Mouse (Mus musculus): ENCODE data around the gene Paip2b. TPM values are rescaled to one million over a fixed set of nuclear protein-coding genes. Genes with fewer than 3 reads are reported as not detected.
A peak's percentile ranks its signal among the peaks of the same experiment; 100 is the strongest.

Paip2b gene
- total RNA-seq, 1 experiment = 57.8 TPM

GRCm38 (mm10) chr6:83774126-83774525 lies 57.4 kb downstream of the Paip2b start:
- H3K4me3 ChIP-seq (ENCODE audit: insufficient read depth in 1 of 2, low read depth in 1 of 2, low read length in 2 of 2, poor library complexity in 1 of 2, severe bottlenecking in 1 of 2) = no peak overlapping the region
- no peak for DNase-seq (ENCODE audit: low read depth, low spot score)
- TF ChIP-seq HCFC1 (IDR thresholded peaks at IDR 0.05; ENCODE audit: borderline replicate concordance, insufficient read depth, low read length) (no peak), ZC3H11A (IDR thresholded peaks at IDR 0.05; ENCODE audit: borderline replicate concordance, low read depth, low read length) (no peak), MAFK (IDR thresholded peaks at IDR 0.05; ENCODE audit: insufficient read depth, low read depth, low read length) (no peak), ZNF384 (IDR thresholded peaks at IDR 0.05; ENCODE audit: low read depth, low read length) (no peak), CHD2 (IDR thresholded peaks at IDR 0.05; ENCODE audit: low read depth, low read length) (no peak)
- H3K9me3 ChIP-seq (ENCODE audit: control insufficient read depth, insufficient read depth, low read depth, low read length) = no peaks in the 10 kb centered on the region
- H3K36me3 ChIP-seq (ENCODE audit: control insufficient read depth, insufficient read depth, low read length, poor library complexity, severe bottlenecking) = peaks cover 25% of the 10 kb centered on the region
- no peak overlapping the region for H3K27ac ChIP-seq (ENCODE audit: insufficient read depth, low read depth, low read length, poor library complexity, severe bottlenecking)
- H3K4me1 ChIP-seq (ENCODE audit: control insufficient read depth in 2 of 2, insufficient read depth in 2 of 2, low read length in 2 of 2, poor library complexity in 1 of 2) = peaks cover 0 to 5% of the 10 kb centered on the region in 2 experiments; a peak in 2 of 4 replicates
- in situ Hi-C loops (cut with MboI; ENCODE audit: low sequenced_read_pairs in 2 of 2, unreplicated experiment in 2 of 2) = no loop called here
- no peak overlapping the region for H3K9ac ChIP-seq (ENCODE audit: insufficient read depth, low read depth, low read length, poor library complexity, severe bottlenecking)

- Histone ChIP-seq H3K9ac (ENCODE audit: insufficient read depth, low read depth, low read length, poor library complexity, severe bottlenecking) (no peak overlapping the region), H3K9me3 (ENCODE audit: control insufficient read depth, insufficient read depth, low read depth, low read length) (no peaks in the 10 kb centered on the region), H3K4me1 (ENCODE audit: control insufficient read depth in 2 of 2, insufficient read depth in 2 of 2, low read length in 2 of 2, poor library complexity in 1 of 2) (no peaks in the 10 kb centered on the region; a peak in 1 of 4 replicates), H3K4me3 (ENCODE audit: insufficient read depth in 1 of 2, low read depth in 1 of 2, low read length in 2 of 2, poor library complexity in 1 of 2, severe bottlenecking in 1 of 2) (no peak overlapping the region), H3K36me3 (ENCODE audit: control insufficient read depth, insufficient read depth, low read length, poor library complexity, severe bottlenecking) (peaks cover 23% of the 10 kb centered on the region), H3K27ac (ENCODE audit: insufficient read depth, low read depth, low read length, poor library complexity, severe bottlenecking) (no peak overlapping the region)
- TF ChIP-seq ZNF384 (IDR thresholded peaks at IDR 0.05; ENCODE audit: low read depth, low read length) = no peak
- TF ChIP-seq HCFC1 (IDR thresholded peaks at IDR 0.05; ENCODE audit: borderline replicate concordance, insufficient read depth, low read length) = no peak
- no peak for TF ChIP-seq CHD2 (IDR thresholded peaks at IDR 0.05; ENCODE audit: low read depth, low read length)
- TF ChIP-seq MAFK (IDR thresholded peaks at IDR 0.05; ENCODE audit: insufficient read depth, low read depth, low read length) = no peak
- no peak for TF ChIP-seq ZC3H11A (IDR thresholded peaks at IDR 0.05; ENCODE audit: borderline replicate concordance, low read depth, low read length)
- no peak for DNase-seq (ENCODE audit: low read depth, low spot score)
- in situ Hi-C loops (cut with MboI; ENCODE audit: low sequenced_read_pairs in 2 of 2, unreplicated experiment in 2 of 2) = no loop called here
Observed at GRCm38 (mm10) chr6:83768485-83768884, 63.1 kb downstream of the Paip2b start.

GRCm38 (mm10) chr6:83766982-83767381 lies 64.6 kb downstream of the Paip2b start:
- Histone ChIP-seq H3K4me1 (ENCODE audit: control insufficient read depth in 2 of 2, insufficient read depth in 2 of 2, low read length in 2 of 2, poor library complexity in 1 of 2) (no peaks in the 10 kb centered on the region; a peak in 1 of 4 replicates), H3K36me3 (ENCODE audit: control insufficient read depth, insufficient read depth, low read length, poor library complexity, severe bottlenecking) (peaks cover 10% of the 10 kb centered on the region), H3K4me3 (ENCODE audit: insufficient read depth in 1 of 2, low read depth in 1 of 2, low read length in 2 of 2, poor library complexity in 1 of 2, severe bottlenecking in 1 of 2) (no peak overlapping the region), H3K9me3 (ENCODE audit: control insufficient read depth, insufficient read depth, low read depth, low read length) (no peaks in the 10 kb centered on the region), H3K9ac (ENCODE audit: insufficient read depth, low read depth, low read length, poor library complexity, severe bottlenecking) (no peak overlapping the region), H3K27ac (ENCODE audit: insufficient read depth, low read depth, low read length, poor library complexity, severe bottlenecking) (no peak overlapping the region)
- in situ Hi-C loops (cut with MboI; ENCODE audit: low sequenced_read_pairs in 2 of 2, unreplicated experiment in 2 of 2) = no loop called here
- TF ChIP-seq HCFC1 (IDR thresholded peaks at IDR 0.05; ENCODE audit: borderline replicate concordance, insufficient read depth, low read length) = no peak
- no peak for TF ChIP-seq MAFK (IDR thresholded peaks at IDR 0.05; ENCODE audit: insufficient read depth, low read depth, low read length)
- no peak for TF ChIP-seq CHD2 (IDR thresholded peaks at IDR 0.05; ENCODE audit: low read depth, low read length)
- no peak for TF ChIP-seq ZC3H11A (IDR thresholded peaks at IDR 0.05; ENCODE audit: borderline replicate concordance, low read depth, low read length)
- no peak for TF ChIP-seq ZNF384 (IDR thresholded peaks at IDR 0.05; ENCODE audit: low read depth, low read length)
- DNase-seq (ENCODE audit: low read depth, low spot score) = no peak

GRCm38 (mm10) chr6:83762880-83763431 lies 68.6 kb downstream of the Paip2b start:
- Histone ChIP-seq H3K36me3 (ENCODE audit: control insufficient read depth, insufficient read depth, low read length, poor library complexity, severe bottlenecking) (no peaks in the 10 kb centered on the region), H3K4me1 (ENCODE audit: control insufficient read depth in 2 of 2, insufficient read depth in 2 of 2, low read length in 2 of 2, poor library complexity in 1 of 2) (peaks cover under 1 to 2% of the 10 kb centered on the region in 2 experiments; a peak in 2 of 4 replicates), H3K9ac (ENCODE audit: insufficient read depth, low read depth, low read length, poor library complexity, severe bottlenecking) (peak overlapping the region; percentile 19; the same call in 1 of the 2 replicates), H3K9me3 (ENCODE audit: control insufficient read depth, insufficient read depth, low read depth, low read length) (no peaks in the 10 kb centered on the region), H3K27ac (ENCODE audit: insufficient read depth, low read depth, low read length, poor library complexity, severe bottlenecking) (no peak overlapping the region), H3K4me3 (ENCODE audit: insufficient read depth in 1 of 2, low read depth in 1 of 2, low read length in 2 of 2, poor library complexity in 1 of 2, severe bottlenecking in 1 of 2) (peak overlapping the region; percentile 20 to 50)
- in situ Hi-C loops (cut with MboI; ENCODE audit: low sequenced_read_pairs in 2 of 2, unreplicated experiment in 2 of 2) = no loop called here
- DNase-seq (ENCODE audit: low read depth, low spot score) = peak; percentile 47
- TF ChIP-seq ZC3H11A (IDR thresholded peaks at IDR 0.05; ENCODE audit: borderline replicate concordance, low read depth, low read length) (no peak), MAFK (IDR thresholded peaks at IDR 0.05; ENCODE audit: insufficient read depth, low read depth, low read length) (no peak), CHD2 (IDR thresholded peaks at IDR 0.05; ENCODE audit: low read depth, low read length) (no peak), HCFC1 (IDR thresholded peaks at IDR 0.05; ENCODE audit: borderline replicate concordance, insufficient read depth, low read length) (no peak), ZNF384 (IDR thresholded peaks at IDR 0.05; ENCODE audit: low read depth, low read length) (no peak)

Data from ES-E14 (cell line).